8 mouse cellular contexts compared by ENCODE assay signal in genomic region chr2:7063574-7064192, GRCm38 (mm10).
A peak's percentile ranks its signal among the peaks of the same experiment; 100 is the strongest.
DNase-seq lines count a peak whose midpoint lies in the region; ATAC-seq and TF ChIP-seq lines count a peak whose summit lies in the region.

No protein-coding gene starts in this region.

- H3K27me3 ChIP-seq in kidney, embryonic 14.5 days (ENCODE audit: control insufficient read depth, insufficient read depth, low read length) = no peaks in the 10 kb centered on the region
- H3K27me3 ChIP-seq in kidney, adult 2 months (replicated peaks; ENCODE audit: control insufficient read depth, insufficient read depth, low read length) = no peaks in the 10 kb centered on the region
- no peaks in the 10 kb centered on the region for H3K27me3 ChIP-seq in forebrain, embryonic 14.5 days (replicated peaks; ENCODE audit: control insufficient read depth, insufficient read depth, low read length)
- H3K27me3 ChIP-seq in midbrain, embryonic 10.5 days (ENCODE audit: low read depth, poor library complexity, severe bottlenecking) = no peaks in the 10 kb centered on the region

- 0 out of 2 replicates have a peak, but pooled peaks cover 3% of the 10 kb centered on the region for H3K4me1 ChIP-seq in kidney, embryonic 14.5 days (ENCODE audit: control insufficient read depth, insufficient read depth, low read length)
- no peaks in the 10 kb centered on the region for H3K4me1 ChIP-seq in kidney, adult 2 months (ENCODE audit: control insufficient read depth, insufficient read depth, low read length)
- peaks cover 18% of the 10 kb centered on the region for H3K4me1 ChIP-seq in forebrain, embryonic 14.5 days (ENCODE audit: control insufficient read depth, insufficient read depth, low read length)
- H3K4me1 ChIP-seq in midbrain, embryonic 10.5 days = peaks cover 25% of the 10 kb centered on the region

- H3K9me3 ChIP-seq in kidney, embryonic 14.5 days (ENCODE audit: control insufficient read depth, low read length) = no peaks in the 10 kb centered on the region
- no peaks in the 10 kb centered on the region for H3K9me3 ChIP-seq in forebrain, embryonic 14.5 days (replicated peaks; ENCODE audit: control insufficient read depth, low read length)
- no peaks in the 10 kb centered on the region for H3K9me3 ChIP-seq in midbrain, embryonic 10.5 days (replicated peaks)

- H3K4me2 ChIP-seq in kidney, embryonic 14.5 days (replicated peaks; ENCODE audit: low read depth, low read length) = no peak overlapping the region
- peak overlapping the region; percentile 24 for H3K4me2 ChIP-seq in forebrain, embryonic 14.5 days (ENCODE audit: low read length)

- DNase-seq in kidney, adult 2 months = no peak
- peak; percentile 27 for DNase-seq in embryo, embryonic 10.5 days (ENCODE audit: low spot score)
- no peak for DNase-seq in forebrain, embryonic 14.5 days (ENCODE audit: low spot score)
- peak; percentile 26 for DNase-seq in midbrain, embryonic 10.5 days (ENCODE audit: low spot score)
- no peak for DNase-seq in left cerebral cortex, postnatal 14 days (ENCODE audit: low spot score in 2 of 2)
- no peak for DNase-seq in ovary, postnatal 14 days (ENCODE audit: low spot score)
- DNase-seq in gastrocnemius, postnatal 36 days = no peak

- H3K4me3 ChIP-seq in kidney, embryonic 14.5 days (ENCODE audit: low read length) = no peak overlapping the region
- no peak overlapping the region for H3K4me3 ChIP-seq in kidney, adult 2 months (ENCODE audit: insufficient read depth, low read depth, low read length)
- no peak overlapping the region for H3K4me3 ChIP-seq in forebrain, embryonic 14.5 days (ENCODE audit: low read depth, low read length)
- peak overlapping the region; percentile 26 for H3K4me3 ChIP-seq in midbrain, embryonic 10.5 days

- no peaks in the 10 kb centered on the region for H3K36me3 ChIP-seq in kidney, embryonic 14.5 days (ENCODE audit: control insufficient read depth, insufficient read depth, low read length)
- H3K36me3 ChIP-seq in kidney, adult 2 months (ENCODE audit: control insufficient read depth, insufficient read depth, low read length) = no peaks in the 10 kb centered on the region
- H3K36me3 ChIP-seq in forebrain, embryonic 14.5 days (ENCODE audit: control insufficient read depth, insufficient read depth, low read length) = no peaks in the 10 kb centered on the region
- H3K36me3 ChIP-seq in midbrain, embryonic 10.5 days = no peaks in the 10 kb centered on the region

- no peak for TF ChIP-seq CTCF in kidney, adult 2 months (conservative IDR thresholded peaks at IDR 0.05; ENCODE audit: insufficient read depth, insufficient read length, low read depth, low read length)

- intact Hi-C loops in left cerebral cortex, postnatal 14 days (cut with DNase I) = no loop called here
- intact Hi-C loops in gastrocnemius, postnatal 36 days (cut with DNase I) = no loop called here

- TF ChIP-seq POLR2A in kidney, adult 2 months (IDR thresholded peaks at IDR 0.05; ENCODE audit: low read depth, low read length) = no peak

- H3K9ac ChIP-seq in kidney, embryonic 14.5 days (ENCODE audit: low read depth, low read length) = no peak overlapping the region
- H3K9ac ChIP-seq in forebrain, embryonic 14.5 days (ENCODE audit: low read length) = no peak overlapping the region

- ATAC-seq in kidney, embryonic 14.5 days (ENCODE audit: low FRiP score, low TSS enrichment) = peak; percentile 46; the same call in 1 of the 2 replicates
- 0 out of 2 replicates have a peak, but pooled peaks have one; percentile 40 for ATAC-seq in forebrain, embryonic 14.5 days

- H3K27ac ChIP-seq in kidney, embryonic 14.5 days (ENCODE audit: low read depth, low read length) = no peak overlapping the region
- no peak overlapping the region for H3K27ac ChIP-seq in kidney, adult 2 months (ENCODE audit: insufficient read depth, low read depth, low read length)
- H3K27ac ChIP-seq in forebrain, embryonic 14.5 days (ENCODE audit: low read depth, low read length) = no peak overlapping the region
- H3K27ac ChIP-seq in midbrain, embryonic 10.5 days (replicated peaks) = peak overlapping the region; percentile 84

- WGBS in kidney, embryonic 14.5 days = 36% methylated on average over 12 of the region's 12 CpGs
- 44% methylated on average over 12 of the region's 12 CpGs for WGBS in kidney, adult 2 months
- 14% methylated on average over 12 of the region's 12 CpGs for WGBS in forebrain, embryonic 14.5 days
- 18% methylated on average over 12 of the region's 12 CpGs for WGBS in midbrain, embryonic 10.5 days

Comparison
In these comparisons a context has a peak if more than half of its experiments do, and no peak if none do; other contexts are left out.
1. DNase-seq: peak in embryo, embryonic 10.5 days (single experiment) and midbrain, embryonic 10.5 days (single experiment); none in kidney, adult 2 months (single experiment), forebrain, embryonic 14.5 days (single experiment), left cerebral cortex, postnatal 14 days (0 of 2), ovary, postnatal 14 days (single experiment) and gastrocnemius, postnatal 36 days (0 of 2).